Mouse (Mus musculus) olfactory bulb, adult 2 months (tissue): ENCODE measurements at regions not wholly inside any gene's neighbourhood (a gene's known extent, or its start where the extent isn't known, plus 50 kb on each side); places are given as distances from the start of the nearest gene placed in this dataset.

Experiments
- CTCF ChIP-seq: fragments of 200-500 bp; IDR thresholded peaks from 2 replicates; pipeline ENCODE4 v1.5.1; 2012; ENCODE audit warnings: low read depth, mild to moderate bottlenecking, low read length, moderate library complexity; ENCODE audit not compliant: insufficient read depth
- POLR2A ChIP-seq: fragments of 200-500 bp; IDR thresholded peaks from 2 replicates; pipeline ENCODE4 v1.6.1; 2012; ENCODE audit warnings: mild to moderate bottlenecking, low read depth, low read length, moderate library complexity; ENCODE audit not compliant: insufficient read depth

DNA sequence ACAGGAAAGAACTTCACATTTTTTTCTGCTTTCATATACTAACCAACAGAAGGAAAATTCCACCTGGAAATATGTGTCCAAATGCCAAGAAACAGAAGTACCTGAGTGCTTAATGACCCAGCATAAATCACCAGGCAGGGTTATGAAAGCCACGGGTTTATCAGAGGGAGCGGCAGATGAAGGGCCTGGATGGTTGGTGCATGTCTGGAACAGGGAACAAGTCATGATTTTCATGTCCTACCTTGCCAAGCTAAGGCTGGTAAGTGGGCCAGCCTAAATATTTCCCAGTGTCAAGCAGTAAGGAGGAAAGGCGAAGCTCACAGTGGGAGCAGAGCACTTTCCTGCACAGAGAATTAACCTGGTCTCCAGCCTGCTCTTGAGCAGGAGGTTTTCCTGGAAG lies 132.3 kb upstream of the Foxq1 start:
- TF ChIP-seq CTCF: no peak
- TF ChIP-seq POLR2A: no peak
